16 mouse cellular contexts compared by ENCODE assay signal in genomic region chr1:83429866-83430265, GRCm38 (mm10). TPM values are rescaled to one million over a fixed set of nuclear protein-coding genes. Genes with fewer than 3 reads are reported as not detected.
"Had no signal": no experiment of that assay in that cellular context is flagged by ENCODE, and none has a peak within 500 bp of the region (broad histone marks: within the 10 kb centered on the region; RNA-seq: fewer than 3 reads in every experiment).

No protein-coding gene starts in this region.

- ATAC-seq: liver, postnatal 0 days; midbrain, embryonic 16.5 days had no signal

- H3K27me3 ChIP-seq: limb, embryonic 12.5 days; liver, embryonic 13.5 days; lung, embryonic 15.5 days; midbrain, embryonic 12.5 days; neural tube, embryonic 13.5 days; stomach, embryonic 15.5 days had no signal

- H3K4me2 ChIP-seq: limb, embryonic 12.5 days; liver, embryonic 13.5 days; lung, embryonic 15.5 days; midbrain, embryonic 12.5 days; neural tube, embryonic 13.5 days; stomach, embryonic 15.5 days had no signal

- H3K36me3 ChIP-seq: limb, embryonic 12.5 days; liver, embryonic 13.5 days; lung, embryonic 15.5 days; midbrain, embryonic 12.5 days; neural tube, embryonic 13.5 days; stomach, embryonic 15.5 days had no signal

- H3K4me3 ChIP-seq: limb, embryonic 12.5 days; liver, embryonic 13.5 days; lung, embryonic 15.5 days; midbrain, embryonic 12.5 days; neural tube, embryonic 13.5 days; stomach, embryonic 15.5 days had no signal

- H3K27ac ChIP-seq: limb, embryonic 12.5 days; liver, embryonic 13.5 days; lung, embryonic 15.5 days; midbrain, embryonic 12.5 days; neural tube, embryonic 13.5 days; stomach, embryonic 15.5 days had no signal

- H3K4me1 ChIP-seq: limb, embryonic 12.5 days; liver, embryonic 13.5 days; lung, embryonic 15.5 days; midbrain, embryonic 12.5 days; stomach, embryonic 15.5 days had no signal

- DNase-seq: kidney, postnatal 25 days; liver; liver, embryonic 13.5 days; liver, postnatal 0 days; lung, postnatal 14 days; retina, postnatal 1 day; right cerebral cortex, postnatal 4 days; spleen, adult 18-20 months; thymus, adult 2 months; thymus, postnatal 36 days had no signal

- H3K9me3 ChIP-seq: limb, embryonic 12.5 days; liver, embryonic 13.5 days; lung, embryonic 15.5 days; midbrain, embryonic 12.5 days; neural tube, embryonic 13.5 days; stomach, embryonic 15.5 days had no signal

- H3K9ac ChIP-seq: limb, embryonic 12.5 days; liver, embryonic 13.5 days; liver, postnatal 0 days; lung, embryonic 15.5 days; midbrain, embryonic 12.5 days; neural tube, embryonic 13.5 days; stomach, embryonic 15.5 days had no signal

RNA-seq across cellular contexts. Expression of gene Sphkap, which starts 21.9 kb away (rescaled TPM):
- polyA plus RNA-seq: liver, postnatal 0 days had no signal
